Mouse (Mus musculus) embryonic facial prominence, embryonic 14.5 days (tissue): ENCODE results near the gene Rfng. TPM values are rescaled to one million over a fixed set of nuclear protein-coding genes. Genes with fewer than 3 reads are reported as not detected.

Source experiments
- ATAC-seq: fragments of 200-750 bp; cut with Nextera tagmentation; 2 replicates; pipeline ENCODE4 v1.8.0; 2017; ENCODE audit warnings: low read depth, moderate number of reproducible peaks, moderate TSS enrichment
- DNase-seq: peaks from one replicate; pipeline ENCODE4 v3.0.0-alpha.2; 2015; ENCODE audit warnings: low spot score
- H3K27ac ChIP-seq: fragments of 300-500 bp; sonication (generic); replicated peaks from 2 replicates; pipeline ENCODE4 v1.5.1; 2014; ENCODE audit warnings: low read depth, mild to moderate bottlenecking, low read length, moderate library complexity
- H3K27me3 ChIP-seq: fragments of 300-500 bp; sonication (generic); replicated peaks from 2 replicates; pipeline ENCODE4 v1.6.1; 2014; ENCODE audit warnings: low read length; ENCODE audit not compliant: control insufficient read depth, insufficient read depth
- H3K36me3 ChIP-seq: fragments of 300-500 bp; sonication (generic); 2 replicates; pipeline ENCODE4 v1.6.1; 2014; ENCODE audit warnings: low read length, mixed read lengths; ENCODE audit not compliant: control insufficient read depth, insufficient read depth
- H3K4me1 ChIP-seq: fragments of 300-500 bp; sonication (generic); 2 replicates; pipeline ENCODE4 v1.6.1; 2014; ENCODE audit warnings: antibody characterized with exemption, low read length; ENCODE audit not compliant: control insufficient read depth, insufficient read depth
- H3K4me2 ChIP-seq: fragments of 300-500 bp; sonication (generic); 2 replicates; pipeline ENCODE4 v1.6.1; 2014; ENCODE audit warnings: low read depth, mild to moderate bottlenecking, low read length, moderate library complexity, mixed read lengths
- H3K4me3 ChIP-seq: fragments of 300-500 bp; sonication (generic); 2 replicates; pipeline ENCODE4 v1.5.1; 2014; ENCODE audit warnings: low read depth, mild to moderate bottlenecking, low read length
- H3K9ac ChIP-seq: fragments of 300-500 bp; sonication (generic); 2 replicates; pipeline ENCODE4 v1.6.1; 2014; ENCODE audit warnings: low read depth, mild to moderate bottlenecking, low read length, moderate library complexity, mixed read lengths
- H3K9me3 ChIP-seq: fragments of 300-500 bp; sonication (generic); 2 replicates; pipeline ENCODE4 v1.6.1; 2016; ENCODE audit warnings: low read length; ENCODE audit not compliant: control insufficient read depth
- WGBS: fragments of 180-500 bp; shearing (Covaris S2); extraction: QIAGEN DNeasy Blood & Tissue Kit; methylation state at CpG from one replicate; pipeline ENCODE4 v1.1.7; 2014; 5-methylcytosine and 5-hydroxymethylcytosine counted together
- polyA plus RNA-seq: library from polyadenylated mRNA; unstranded; fragments of >200 nt; fragmentation: Nextera tagmentation; extraction: Ambion mirVana; gene quantifications from 2 replicates; pipeline ENCODE4 v1.2.1, GENCODE M21; 2014

Rfng gene
- polyA plus RNA-seq, 1 experiment from 2014 or later = 32.5 TPM

DNA sequence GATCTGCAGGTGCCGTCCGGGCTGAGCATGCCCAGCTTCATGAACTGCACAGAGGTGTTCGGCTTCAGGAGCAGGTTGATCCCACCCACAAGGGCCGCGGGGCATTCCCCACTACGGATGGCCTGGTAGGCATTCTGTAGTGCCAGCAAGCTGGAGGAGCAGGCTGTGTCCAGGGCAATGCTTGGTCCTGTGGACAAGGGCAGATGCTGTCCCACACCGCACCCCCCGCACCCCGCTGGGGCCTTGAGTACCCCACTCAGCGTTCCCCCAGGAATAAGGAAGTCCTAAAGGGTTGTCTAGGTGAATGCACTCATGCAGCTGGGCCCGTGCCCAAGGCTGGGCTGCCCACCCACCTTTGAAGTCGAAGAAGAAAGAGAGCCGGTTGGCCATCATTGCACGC is 36.5 kb upstream of the Rfng start:
- no peak overlapping the region for H3K9ac ChIP-seq
- WGBS = 94% methylated on average over 12 of the region's 14 CpGs
- no peak overlapping the region for H3K4me3 ChIP-seq
- H3K4me2 ChIP-seq = no peak overlapping the region
- peaks cover 68% of the 10 kb centered on the region for H3K36me3 ChIP-seq
- ATAC-seq (no peak), DNase-seq (no peak)
- peaks cover 22% of the 10 kb centered on the region for H3K4me1 ChIP-seq
- H3K27ac ChIP-seq = no peak overlapping the region
- no peaks in the 10 kb centered on the region for H3K9me3 ChIP-seq
- H3K27me3 ChIP-seq = no peaks in the 10 kb centered on the region

DNA sequence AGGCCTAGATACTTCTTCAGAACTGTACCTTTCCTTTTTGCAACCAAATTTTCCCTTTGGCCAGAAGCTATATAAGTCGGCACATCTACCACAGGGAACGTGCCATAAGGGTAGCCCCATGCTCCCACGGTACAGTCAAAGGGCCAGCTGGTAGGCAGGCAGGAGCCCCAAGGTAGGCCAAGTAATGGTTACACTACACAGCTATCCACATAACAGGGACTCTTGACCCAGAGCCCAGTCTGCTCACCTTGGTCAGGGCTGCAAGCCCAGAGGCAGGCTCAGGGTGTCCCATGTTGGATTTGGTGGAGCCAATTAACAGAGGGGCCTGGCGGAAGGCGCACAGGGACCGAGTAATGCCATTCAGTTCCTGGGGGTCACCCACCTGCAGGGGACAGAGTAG is 35.5 kb upstream of the Rfng start:
- Histone ChIP-seq H3K36me3 (peaks cover 77% of the 10 kb centered on the region), H3K9ac (no peak overlapping the region), H3K4me1 (peaks cover 15% of the 10 kb centered on the region), H3K4me2 (no peak overlapping the region), H3K9me3 (no peaks in the 10 kb centered on the region), H3K4me3 (no peak overlapping the region), H3K27me3 (no peaks in the 10 kb centered on the region), H3K27ac (no peak overlapping the region)
- WGBS = 91% methylated on average over 6 of the region's 6 CpGs
- DNase-seq (no peak), ATAC-seq (no peak)

DNA sequence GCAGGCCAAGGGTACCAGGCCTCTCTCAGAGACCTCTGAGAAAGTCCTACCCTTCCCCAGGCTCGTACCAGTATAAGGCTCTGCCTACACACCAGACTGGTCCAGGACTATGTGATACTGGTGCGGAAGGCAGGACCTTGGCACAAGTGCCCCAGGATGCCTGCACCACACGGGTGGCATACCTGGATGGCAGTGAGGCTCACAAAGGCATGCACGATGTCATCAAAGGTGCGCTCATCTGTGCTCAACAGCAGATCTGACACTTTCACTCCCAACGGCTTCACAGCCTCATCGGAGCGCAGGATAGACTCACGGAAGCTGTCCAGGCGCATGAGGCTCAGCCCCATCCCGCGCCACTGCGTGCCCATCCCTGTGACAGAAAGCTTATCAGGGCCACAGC is 34.2 kb upstream of the Rfng start:
- Histone ChIP-seq H3K9me3 (no peaks in the 10 kb centered on the region), H3K9ac (no peak overlapping the region), H3K4me1 (peaks cover 15% of the 10 kb centered on the region), H3K36me3 (peaks cover 90% of the 10 kb centered on the region), H3K4me3 (no peak overlapping the region), H3K27ac (no peak overlapping the region), H3K27me3 (no peaks in the 10 kb centered on the region), H3K4me2 (no peak overlapping the region)
- WGBS = 98% methylated on average over 13 of the region's 13 CpGs
- ATAC-seq (no peak), DNase-seq (no peak)

GRCm38 (mm10) chr11:120817358-120817757 is 33.4 kb upstream of the Rfng start:
- no peaks in the 10 kb centered on the region for H3K9me3 ChIP-seq
- H3K9ac ChIP-seq = no peak overlapping the region
- H3K27ac ChIP-seq = no peak overlapping the region
- H3K4me1 ChIP-seq = peaks cover 11% of the 10 kb centered on the region
- ATAC-seq (no peak), DNase-seq (no peak)
- H3K4me3 ChIP-seq = no peak overlapping the region
- no peak overlapping the region for H3K4me2 ChIP-seq
- H3K36me3 ChIP-seq = peaks cover 97% of the 10 kb centered on the region
- H3K27me3 ChIP-seq = no peaks in the 10 kb centered on the region
- 96% methylated on average over 6 of the region's 6 CpGs for WGBS

GRCm38 (mm10) chr11:120812068-120812467 is 28.1 kb upstream of the Rfng start:
- DNase-seq = no peak
- Histone ChIP-seq H3K9me3 (no peaks in the 10 kb centered on the region), H3K4me3 (no peak overlapping the region), H3K27me3 (no peaks in the 10 kb centered on the region), H3K27ac (no peak overlapping the region), H3K4me2 (no peak overlapping the region), H3K9ac (no peak overlapping the region), H3K4me1 (no peaks in the 10 kb centered on the region), H3K36me3 (peaks cover 100% of the 10 kb centered on the region)
- no peak for ATAC-seq
- 92% methylated on average over 13 of the region's 16 CpGs for WGBS

GRCm38 (mm10) chr11:120808010-120808409 is 24.0 kb upstream of the Rfng start:
- Histone ChIP-seq H3K4me2 (no peak overlapping the region), H3K27me3 (no peaks in the 10 kb centered on the region), H3K9me3 (no peaks in the 10 kb centered on the region), H3K4me3 (no peak overlapping the region), H3K27ac (no peak overlapping the region), H3K36me3 (peaks cover 77% of the 10 kb centered on the region), H3K4me1 (no peaks in the 10 kb centered on the region), H3K9ac (no peak overlapping the region)
- DNase-seq = no peak
- WGBS = 94% methylated on average over 12 of the region's 12 CpGs
- ATAC-seq = no peak

GRCm38 (mm10) chr11:120805375-120806298 is 21.6 kb upstream of the Rfng start:
- DNase-seq (no peak), ATAC-seq (no peak)
- H3K27ac ChIP-seq = no peak overlapping the region
- H3K4me3 ChIP-seq = no peak overlapping the region
- 85% methylated on average over 7 of the region's 7 CpGs for WGBS
- H3K4me2 ChIP-seq = no peak overlapping the region
- no peaks in the 10 kb centered on the region for H3K27me3 ChIP-seq
- H3K9me3 ChIP-seq = no peaks in the 10 kb centered on the region
- H3K36me3 ChIP-seq = peaks cover 53% of the 10 kb centered on the region
- H3K9ac ChIP-seq = no peak overlapping the region
- no peaks in the 10 kb centered on the region for H3K4me1 ChIP-seq

GRCm38 (mm10) chr11:120804769-120805168 is 20.8 kb upstream of the Rfng start:
- ATAC-seq (no peak), DNase-seq (no peak)
- H3K27ac ChIP-seq = no peak overlapping the region
- H3K4me3 ChIP-seq = no peak overlapping the region
- H3K36me3 ChIP-seq = peaks cover 45% of the 10 kb centered on the region
- no peaks in the 10 kb centered on the region for H3K9me3 ChIP-seq
- H3K4me2 ChIP-seq = no peak overlapping the region
- no peaks in the 10 kb centered on the region for H3K4me1 ChIP-seq
- 73% methylated on average over 4 of the region's 4 CpGs for WGBS
- H3K9ac ChIP-seq = no peak overlapping the region
- no peaks in the 10 kb centered on the region for H3K27me3 ChIP-seq

- H3K9ac ChIP-seq = no peak overlapping the region
These were observed 20.3 kb upstream of the Rfng start for GRCm38 (mm10) chr11:120804274-120804673.

More at GRCm38 (mm10) chr11:120804274-120804673, 20.3 kb upstream of the Rfng start:
- DNase-seq = no peak
- ATAC-seq = no peak
- Histone ChIP-seq H3K36me3 (peaks cover 40% of the 10 kb centered on the region), H3K4me3 (no peak overlapping the region), H3K27ac (no peak overlapping the region), H3K4me2 (no peak overlapping the region), H3K9me3 (no peaks in the 10 kb centered on the region), H3K4me1 (no peaks in the 10 kb centered on the region), H3K27me3 (no peaks in the 10 kb centered on the region)
- 76% methylated on average over 7 of the region's 7 CpGs for WGBS
